Mouse (Mus musculus): ENCODE measurements around the gene Upk3b.

Gene Upk3b

DNA sequence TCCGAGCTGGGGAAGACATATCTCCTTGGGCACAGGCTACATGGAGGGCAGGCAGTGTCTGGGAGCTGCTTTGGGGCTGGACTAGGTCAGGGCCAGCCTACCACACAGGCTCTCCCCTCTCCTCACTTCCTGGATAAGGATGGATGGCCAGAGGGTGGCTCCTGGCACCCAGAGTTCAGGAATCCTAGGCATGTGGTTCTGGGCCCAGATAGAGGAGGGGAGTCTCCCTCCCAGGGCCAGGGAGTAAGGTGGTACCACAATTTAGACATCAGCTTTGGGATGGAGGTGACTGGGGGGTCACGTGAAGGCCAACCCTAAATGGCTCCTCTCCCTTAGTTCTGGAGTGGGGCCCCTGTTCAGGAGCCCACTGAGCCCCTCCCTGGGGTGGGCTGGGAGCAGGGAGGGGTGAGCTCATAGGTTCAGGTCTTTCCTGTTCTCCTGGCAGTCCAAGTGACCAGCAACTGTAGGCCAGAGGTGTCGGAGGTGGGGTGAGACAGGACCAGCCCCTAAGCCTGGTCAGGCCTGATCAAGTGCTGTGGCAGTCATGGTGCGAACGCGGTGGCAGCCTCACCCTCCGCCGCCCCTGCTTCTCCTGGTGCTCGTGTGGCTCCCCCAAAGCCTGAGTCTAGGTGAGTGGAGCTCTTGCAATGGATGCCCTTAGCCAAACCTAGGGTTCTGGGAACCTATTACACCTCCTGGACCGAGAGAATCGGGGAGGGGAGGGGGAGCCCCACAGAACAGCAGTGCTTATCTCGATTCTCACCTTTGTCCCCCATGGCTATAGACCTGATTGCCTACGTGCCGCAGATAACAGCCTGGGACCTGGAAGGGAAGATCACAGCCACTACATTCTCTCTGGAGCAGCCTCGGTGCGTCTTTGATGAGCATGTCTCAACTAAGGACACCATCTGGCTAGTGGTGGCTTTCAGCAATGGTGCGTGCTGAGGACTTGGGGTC, at the start of gene Upk3b:
Gene Upk3b, plus strand, starts transcription at position 239 of the 957 bp plus-strand sequence.
- no peak for DNase-seq

DNA sequence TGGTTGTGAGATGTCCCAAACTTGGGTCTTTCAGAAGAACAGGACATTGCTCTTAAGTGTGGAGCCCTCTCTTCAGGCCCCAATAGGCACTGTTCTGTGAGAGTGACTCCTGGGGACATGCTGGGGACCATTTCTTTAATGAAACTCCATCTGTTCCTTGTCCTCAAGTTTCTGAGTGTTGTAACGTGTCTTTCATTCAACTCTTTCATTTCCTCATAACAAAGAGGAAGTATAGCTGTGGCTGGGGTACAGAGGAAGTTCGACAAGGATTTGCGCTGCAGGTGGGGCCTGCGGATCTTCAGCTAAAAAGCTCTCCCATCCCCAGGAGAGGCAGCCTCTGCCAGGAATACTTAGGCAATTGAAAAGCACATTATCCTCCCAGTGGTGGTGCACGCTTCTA, 47.7 kb upstream of the Upk3b start:
- no peak for DNase-seq

DNA sequence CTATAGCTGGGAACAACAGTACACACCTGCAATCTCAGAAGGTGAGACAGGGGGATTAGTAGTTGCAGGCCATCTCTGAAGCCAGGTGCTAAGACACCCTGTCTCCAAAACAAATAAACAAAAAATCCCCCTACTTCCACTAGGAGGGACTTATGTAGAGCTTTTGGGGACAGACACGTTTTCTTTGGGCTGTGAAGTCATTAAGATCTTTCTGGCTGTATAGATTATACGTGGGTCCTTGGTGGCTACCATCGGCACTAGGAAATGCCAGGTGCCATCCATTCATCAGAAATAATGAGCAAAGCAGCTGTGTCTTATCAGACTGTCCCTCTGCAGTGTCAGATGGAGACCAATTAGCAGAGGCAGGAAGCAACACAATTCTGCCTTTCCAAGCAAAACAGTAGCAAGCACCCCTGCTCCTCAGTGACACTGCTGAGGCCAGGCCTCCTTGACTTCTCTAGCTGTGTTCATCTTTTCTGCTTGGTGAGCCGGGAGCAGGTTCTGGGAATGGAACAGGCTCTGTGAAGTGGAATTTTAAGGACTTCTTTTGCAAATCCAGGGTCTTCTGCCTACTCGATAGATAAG, 44.8 kb upstream of the Upk3b start:
- DNase-seq, result no peak

DNA sequence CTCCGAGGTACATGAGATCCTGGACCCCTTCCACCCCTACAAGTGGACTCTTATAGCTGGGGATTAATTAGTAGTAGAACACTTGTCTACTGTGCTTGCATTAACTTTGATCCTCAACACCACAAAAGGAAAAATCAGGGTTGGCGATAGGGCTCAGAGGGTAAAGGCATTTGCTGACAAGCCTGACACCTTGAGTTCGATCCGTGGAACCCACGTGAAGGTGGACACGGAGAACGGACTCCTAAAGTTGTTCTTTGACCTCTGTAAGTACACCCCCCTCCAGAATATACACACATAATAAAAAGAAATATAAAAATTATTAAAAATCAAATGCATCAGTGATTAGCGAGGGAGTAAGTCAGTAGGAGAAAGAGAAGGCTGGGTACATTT, 44.0 kb upstream of the Upk3b start:
- no peak for DNase-seq

DNA sequence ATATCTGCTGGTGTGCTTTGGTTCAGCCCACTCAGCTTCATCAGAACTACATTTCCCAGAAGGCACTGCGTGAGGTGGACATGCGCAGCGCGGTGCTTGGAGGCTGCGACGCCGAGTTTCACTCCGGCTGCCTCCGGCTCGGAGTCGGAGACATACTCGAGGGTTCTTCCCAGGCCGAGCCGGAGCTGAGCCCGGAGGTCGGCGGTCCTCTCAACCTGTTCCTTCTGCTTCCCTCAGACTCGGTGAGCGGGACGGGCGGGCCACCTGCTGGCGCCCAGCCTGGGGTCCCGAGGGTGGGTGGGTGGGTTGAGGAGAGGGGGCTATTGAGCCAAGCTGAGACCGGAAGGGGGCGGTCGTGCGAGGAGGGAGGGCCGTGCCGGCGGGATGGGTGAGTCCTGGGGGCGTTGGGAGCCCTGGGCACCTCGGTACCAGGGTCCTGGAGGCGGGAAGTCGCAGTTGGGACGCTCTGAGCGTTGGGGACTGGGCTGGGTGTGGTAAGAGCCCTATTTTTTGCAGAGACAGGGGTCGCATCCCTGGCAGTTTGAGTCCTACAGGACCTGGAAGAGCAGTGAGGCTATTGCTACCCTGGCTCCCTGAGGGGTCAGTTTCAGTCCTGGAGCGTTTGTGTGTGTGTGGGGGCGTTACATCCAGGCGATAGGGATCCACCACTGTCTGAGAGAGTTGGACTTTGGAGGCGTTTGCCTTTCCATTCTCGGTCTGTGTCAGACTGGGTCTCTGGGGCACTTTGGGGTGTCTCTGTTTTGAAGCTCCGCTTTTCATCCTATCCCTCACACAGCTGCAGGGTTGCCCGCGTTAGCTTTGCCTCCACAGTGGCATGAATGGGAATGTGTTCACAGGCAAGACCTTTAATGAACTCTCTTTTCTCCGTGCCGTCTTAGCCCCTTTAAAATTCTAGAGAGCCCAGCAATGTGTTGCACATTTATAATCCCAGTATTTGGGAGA, 43.3 kb upstream of the Upk3b start, which contains the start of gene Dtx2:
Gene Dtx2, plus strand, starts transcription at position 76 of the 963 bp plus-strand sequence.
- DNase-seq, result peak; percentile 87 to 93

DNA sequence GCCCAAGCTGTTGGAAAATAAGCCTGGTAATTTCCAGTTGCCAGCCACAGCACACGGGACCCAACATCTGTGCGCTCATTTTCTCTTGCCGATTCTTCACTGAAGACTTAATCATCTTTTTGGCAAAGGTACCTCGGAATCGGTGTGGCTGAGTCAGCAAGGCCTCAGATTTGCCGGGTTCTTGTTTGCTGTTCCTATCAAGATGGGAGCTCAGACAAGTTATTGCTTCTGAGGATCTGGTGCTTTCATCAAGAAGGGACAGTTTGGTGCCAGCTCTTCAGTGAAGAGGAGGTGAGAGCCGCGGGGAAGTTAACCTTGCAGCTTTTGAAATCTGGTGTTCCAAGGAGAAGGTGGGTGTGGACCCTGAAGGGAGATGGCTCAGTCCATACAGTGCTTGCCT, 42.1 kb upstream of the Upk3b start:
- no peak for DNase-seq

DNA sequence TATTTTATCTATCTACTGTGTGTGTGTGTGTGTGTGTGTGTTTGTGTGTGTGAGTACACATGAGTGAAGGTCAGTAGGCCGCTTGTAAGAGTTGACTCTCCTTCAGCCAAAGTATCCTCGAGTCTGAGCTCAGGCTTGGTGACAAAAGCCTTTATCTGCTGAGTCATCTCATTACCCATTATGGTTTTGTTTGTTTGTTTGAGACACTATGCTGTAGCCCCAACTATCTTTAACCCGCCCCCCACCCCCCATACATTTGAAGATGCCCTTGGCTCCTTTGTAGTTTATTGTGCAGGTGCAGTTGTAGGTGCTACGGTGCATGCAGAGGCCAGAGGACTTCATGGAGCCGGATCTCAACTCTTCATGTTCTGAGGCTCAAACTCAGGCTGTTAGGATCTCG, 37.1 kb upstream of the Upk3b start:
- DNase-seq, result no peak

DNA sequence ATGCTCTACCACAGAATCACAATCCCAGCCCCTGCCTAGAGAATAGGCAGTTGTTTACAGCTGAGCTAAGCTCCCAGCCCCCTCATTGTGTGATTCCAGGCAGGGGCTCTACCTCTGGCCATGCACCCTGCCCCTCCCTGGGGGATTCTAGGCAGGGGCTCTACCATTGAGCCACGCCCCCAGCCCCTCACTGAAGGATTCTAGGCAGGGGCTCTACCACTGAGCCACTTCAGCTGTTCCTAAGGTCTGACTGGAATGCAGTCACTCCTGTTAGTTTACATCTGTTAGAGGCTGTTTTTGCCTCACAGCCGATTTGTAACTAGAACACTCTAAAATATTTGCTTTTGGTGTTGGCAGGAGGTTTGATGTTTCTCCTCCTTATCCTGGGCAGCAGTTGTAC, 36.0 kb upstream of the Upk3b start:
- DNase-seq, result no peak

DNA sequence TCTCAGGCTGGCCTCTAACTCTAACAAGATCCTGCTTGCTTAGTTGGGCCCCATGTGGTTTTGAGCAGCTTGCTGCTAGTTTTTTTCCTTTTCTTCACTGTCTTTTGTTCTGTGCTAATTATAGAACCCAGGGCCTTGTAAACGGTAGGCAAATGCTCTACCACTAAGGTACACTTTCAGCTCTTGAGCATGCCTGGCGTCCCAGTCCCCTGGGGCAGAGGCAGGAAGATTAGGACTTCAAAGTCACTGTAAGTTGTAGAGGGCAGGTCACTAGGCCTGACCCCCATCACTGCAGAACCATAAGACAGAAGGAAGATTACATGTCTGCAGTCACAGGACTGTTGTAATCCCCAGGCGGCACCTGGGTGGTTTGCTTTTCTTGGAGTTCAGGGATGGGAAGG, 35.5 kb upstream of the Upk3b start:
- DNase-seq, result no peak

DNA sequence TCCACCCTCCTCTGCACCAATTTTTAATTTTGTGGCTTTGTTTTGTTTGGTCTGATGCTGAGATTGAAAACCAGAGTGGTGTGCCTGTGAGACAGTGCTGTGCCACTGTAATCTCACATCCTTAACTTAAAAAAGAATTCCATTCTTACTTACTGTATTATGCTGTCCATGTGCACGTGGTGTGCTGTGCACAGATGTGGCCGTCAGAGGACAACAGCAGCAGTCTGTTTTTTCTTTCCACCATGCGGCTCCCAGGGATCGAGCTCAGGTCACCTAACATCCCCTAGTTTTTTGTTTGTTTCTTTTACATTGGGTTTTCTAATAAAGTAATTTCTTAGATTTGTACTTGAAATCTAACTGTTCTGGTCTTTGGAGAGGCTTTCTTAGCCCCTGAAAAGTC, 33.8 kb upstream of the Upk3b start:
- DNase-seq, result no peak

DNA sequence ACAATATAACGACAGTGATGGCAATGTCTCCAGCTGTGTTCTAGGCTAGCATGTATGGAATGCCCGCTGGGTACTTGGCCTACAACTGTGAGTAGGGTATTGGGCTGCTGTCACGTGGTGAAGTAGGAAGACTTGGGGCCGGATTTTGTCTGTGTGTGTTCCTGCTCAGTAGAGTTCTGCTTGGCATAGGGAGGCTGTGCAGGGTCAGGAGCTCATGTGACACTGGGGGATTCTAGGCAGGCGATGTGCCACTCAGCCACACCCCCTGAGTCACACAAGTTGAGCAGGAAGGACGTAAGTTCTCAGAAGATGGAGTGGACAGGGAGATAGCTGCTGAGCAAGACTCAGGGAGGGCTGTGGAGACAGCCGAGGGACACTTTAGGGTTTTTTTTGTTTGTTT, 30.6 kb upstream of the Upk3b start:
- no peak for DNase-seq

DNA sequence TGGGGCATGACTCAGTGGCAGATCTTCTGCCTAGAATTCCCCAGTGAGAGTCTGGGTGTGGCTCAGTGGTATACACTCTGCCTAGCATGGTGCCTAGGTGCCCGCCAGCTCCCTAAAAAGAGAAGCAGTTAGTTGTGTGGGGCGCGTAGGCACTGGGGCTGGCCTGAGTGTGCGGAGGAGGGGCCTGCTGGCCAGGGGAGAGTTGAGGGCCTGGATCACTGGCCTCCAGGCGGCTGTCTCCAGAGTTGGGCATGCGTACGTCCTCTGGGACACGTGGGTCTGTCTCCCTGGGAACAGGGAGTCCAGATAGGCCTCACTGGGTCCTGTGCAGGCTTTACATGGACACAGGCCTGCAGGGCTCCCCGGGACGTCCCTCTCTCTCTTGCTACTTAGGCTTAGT, 23.4 kb upstream of the Upk3b start:
- no peak for DNase-seq

DNA sequence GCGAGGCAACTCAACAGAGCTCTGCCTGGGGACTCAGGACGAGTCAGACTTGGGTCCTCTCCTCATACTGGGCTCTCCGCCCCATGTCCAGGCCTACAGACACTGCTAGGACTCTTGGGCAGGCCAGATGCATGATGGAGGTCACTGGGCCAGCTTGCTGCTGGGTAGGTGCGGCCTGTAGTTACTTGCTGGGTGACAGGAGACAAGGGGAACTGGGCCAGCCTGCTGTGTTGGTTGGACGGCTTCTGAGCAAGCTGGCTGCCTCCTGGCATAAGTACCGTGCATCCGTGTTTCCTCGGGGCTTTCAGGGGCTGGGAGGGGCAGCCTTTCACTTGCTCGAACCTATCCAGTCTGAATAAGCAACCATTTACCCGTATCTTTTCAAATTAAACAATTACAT, 22.7 kb upstream of the Upk3b start:
- DNase-seq, result no peak

DNA sequence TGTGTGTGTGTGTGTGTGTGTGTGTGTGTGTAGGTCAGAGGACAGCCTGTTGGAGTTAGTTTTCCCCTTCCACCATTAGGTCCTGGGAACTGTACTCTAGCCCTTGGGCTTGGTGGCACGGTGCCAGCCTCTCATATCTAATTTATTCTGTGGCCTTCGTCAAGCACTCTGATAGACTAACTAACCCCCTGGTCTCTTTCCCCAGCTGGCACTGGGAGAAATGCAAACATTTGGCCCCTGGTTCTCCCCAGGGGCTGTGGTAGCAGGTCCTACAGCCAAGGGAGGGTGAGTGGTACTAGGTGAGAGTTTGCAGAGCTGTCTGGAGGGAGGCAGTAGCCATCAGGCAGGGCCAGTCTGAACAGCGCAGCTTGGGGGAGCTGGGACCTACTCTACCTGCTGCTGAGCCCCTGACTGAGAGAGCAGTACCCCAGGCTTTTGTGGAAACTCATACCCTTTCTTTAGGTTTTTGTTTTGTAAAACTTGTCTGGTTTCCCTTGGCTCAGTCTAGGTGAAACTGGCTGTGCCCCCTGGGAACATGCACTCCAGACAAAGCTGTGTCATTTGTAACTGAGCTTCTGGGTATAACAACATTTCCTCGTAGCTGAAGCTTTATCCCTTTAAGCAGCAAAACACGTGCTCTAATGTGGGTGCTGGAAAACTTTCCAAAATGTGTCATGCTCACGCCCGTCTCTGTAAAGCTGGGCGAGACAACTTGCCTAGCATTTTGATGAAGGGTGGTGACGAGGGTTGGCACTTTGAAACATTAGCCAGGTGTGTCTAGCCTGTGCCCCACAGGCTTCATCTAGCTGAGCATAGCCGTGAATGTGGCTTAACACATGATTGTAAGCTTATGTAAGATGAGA, 22.1 kb upstream of the Upk3b start:
- peak in 1 of 2 experiments; percentile 43 for DNase-seq

DNA sequence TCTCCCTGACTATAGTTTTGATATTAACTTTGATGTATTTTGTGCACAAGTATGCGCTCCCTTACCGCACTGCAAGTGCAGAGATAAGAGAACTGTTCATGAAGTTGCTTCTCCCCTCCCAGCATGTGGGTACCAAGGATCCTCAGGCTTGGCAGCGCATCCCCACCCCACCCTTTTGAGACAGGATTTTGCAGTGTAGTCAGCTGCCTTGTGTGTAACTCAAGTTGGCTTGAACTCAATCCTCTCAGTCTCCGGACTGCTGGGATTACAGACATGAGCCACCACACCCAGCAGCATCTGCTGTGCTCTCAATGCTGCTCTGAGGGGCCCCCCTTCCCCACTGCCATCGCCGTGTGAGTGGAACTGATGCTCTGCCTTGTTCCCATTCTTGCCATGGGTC, 21.0 kb upstream of the Upk3b start:
- no peak for DNase-seq

DNA sequence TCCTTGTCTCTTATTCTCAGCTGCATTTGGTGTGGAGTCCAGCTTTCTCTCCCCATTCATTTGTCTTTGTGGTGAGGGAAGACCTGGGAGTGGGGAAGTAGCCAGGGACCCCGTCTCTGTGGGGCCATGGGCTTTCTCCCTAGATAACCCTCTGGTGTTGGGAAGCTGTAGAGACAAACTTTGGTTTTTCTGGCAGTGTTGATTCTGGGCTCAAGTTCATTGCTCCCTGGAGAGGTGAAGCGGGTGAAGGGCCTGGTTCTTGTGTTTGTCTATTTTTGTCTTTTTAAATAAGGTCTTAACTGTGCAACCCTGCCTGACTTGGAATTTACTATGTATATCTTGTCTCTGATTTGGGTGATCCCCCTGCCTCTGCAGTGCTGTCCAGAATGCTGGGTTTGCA, 19.6 kb upstream of the Upk3b start:
- no peak for DNase-seq

DNA sequence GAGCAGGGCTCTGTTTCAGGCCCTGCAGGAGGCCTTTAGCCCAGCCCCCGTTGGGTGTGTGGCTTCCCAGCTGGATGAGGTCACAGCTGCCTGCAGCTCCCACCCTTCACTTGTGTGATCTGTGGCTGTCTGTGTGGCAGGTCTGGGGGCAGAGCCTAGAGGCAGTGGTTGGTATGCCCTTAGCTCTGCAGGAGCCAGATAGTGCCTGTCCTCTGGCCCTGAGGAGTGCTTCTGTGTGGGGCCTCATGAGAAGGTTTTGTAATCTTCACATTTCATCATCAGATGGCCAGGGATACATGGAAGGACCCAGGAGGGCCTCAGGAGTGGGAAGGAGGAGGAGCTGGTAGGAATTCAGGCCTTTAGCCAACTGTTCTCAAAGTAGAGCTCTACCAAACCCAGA, 18.4 kb upstream of the Upk3b start:
- DNase-seq, result no peak

DNA sequence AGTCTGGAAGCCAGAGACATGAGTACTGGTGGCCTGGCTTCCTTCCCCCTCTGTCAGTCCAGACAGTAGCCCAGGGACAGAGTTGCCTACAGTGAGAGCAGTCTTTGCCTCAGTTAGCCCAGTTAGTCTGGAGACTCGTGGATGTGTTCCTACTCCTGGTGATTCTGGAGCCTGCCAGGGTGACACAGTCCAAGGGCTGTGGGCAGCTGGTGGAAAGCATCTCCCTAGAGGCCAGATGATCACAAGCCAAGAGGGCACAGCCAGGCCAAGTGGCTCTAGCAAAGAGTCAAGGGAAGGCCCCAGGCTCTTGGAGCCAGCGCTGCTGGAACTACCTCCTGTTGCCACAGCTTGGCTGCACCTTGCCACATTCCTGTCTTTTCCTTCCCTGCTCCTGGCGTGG, 12.6 kb upstream of the Upk3b start:
- peak; percentile 34 to 56 for DNase-seq

DNA sequence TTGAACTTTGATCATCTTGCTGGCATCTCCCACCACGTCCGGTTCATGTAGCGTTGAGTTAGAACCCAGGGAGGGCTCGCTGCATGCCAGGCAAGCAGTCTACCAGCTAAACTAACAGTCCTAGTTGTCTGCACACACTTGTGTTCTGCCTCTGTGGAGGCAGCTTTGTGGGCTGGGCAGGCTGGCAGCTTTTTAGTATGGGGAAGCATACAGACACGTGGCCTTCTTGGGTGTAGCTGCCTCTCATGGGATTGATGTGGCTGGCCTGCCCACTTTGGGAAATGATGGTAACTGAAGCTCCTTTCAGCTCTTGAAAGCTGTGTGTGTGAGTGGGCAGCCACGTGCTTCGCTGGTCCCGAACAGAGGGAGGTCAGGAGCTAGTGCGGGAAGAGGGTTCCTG, 11.4 kb upstream of the Upk3b start:
- no peak for DNase-seq

DNA sequence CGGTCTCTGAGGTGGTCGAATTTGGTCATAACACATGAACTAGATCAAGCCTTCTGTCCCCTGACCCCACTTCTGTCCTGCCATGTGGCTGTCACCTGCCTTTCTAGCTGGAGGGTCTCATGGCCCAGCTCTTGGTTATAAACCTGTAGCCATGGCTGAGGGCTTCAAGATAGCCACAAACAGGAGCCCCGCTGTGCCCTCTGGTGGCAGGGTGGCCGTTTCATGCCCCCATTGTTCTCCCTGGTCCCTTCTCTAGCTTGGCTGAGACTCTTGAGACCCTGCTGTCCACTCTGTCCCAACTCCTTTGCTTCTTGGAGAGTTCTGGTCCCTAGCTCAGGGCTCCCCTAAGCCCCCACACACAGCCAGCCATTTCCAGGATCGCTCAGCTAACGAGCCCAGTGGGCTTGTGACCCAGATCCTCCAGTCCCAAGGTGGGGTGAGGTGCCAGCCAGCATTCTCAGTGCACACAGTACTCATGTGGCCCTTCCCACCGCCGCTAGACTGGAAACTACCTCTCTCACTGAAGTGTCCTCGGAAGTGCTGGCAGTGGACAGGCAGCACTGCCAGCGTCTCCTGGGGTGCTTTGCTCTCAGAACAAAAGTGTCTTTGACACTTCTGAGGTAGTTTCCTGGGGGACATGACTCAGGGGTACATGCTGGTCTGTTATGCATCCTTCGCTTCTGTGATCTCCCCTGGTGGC, 10.5 kb upstream of the Upk3b start:
- no peak for DNase-seq

DNA sequence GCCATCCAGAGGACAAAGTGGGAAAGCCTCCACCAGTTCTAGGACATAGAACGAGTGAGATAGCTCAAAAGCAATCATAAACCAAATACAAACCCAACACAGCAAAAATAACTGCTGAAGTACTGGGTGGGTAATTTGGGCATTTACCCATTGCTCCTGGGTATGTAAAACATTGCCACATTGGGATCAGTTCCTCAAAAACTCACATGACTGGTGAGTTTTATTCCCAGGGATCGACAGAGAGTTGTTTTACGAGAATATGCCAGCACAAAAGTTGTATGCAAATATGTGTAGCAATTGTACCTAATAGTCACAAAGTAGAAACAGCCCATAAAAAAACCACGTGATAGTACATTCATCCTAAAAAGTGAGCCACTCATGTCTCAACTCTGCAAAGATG, 3.4 kb upstream of the Upk3b start:
- DNase-seq, result no peak

DNA sequence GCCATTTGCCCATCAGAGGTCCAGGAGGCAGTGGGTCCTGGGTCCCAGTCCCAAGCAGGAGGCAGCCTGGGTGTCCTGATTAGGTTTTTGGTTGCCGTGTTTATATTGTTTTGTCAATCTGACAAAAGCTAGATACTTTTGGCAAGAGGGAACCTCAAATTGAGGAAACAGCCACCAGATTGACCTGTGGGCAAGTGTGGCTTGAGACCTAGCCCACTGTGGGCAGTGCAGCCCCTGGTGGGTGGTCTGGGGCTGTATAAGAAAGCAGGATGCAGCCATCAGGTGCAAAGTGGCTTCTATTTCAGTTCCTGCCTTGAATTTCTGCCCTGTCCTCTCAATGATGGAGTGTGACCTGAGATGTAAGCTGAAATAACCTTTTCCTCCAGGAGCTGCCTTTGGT, 3.0 kb upstream of the Upk3b start:
- DNase-seq, result no peak

All from cerebellum, postnatal 25 days (tissue).